ENCODE assay signal across 9 mouse cellular contexts in genomic region chr12:80103521-80103973, GRCm38 (mm10). TPM values are rescaled to one million over a fixed set of nuclear protein-coding genes. Genes with fewer than 3 reads are reported as not detected.
DNase-seq lines count a peak whose midpoint lies in the region; ATAC-seq lines count a peak whose summit lies in the region.
"Had no signal": no experiment of that assay in that cellular context is flagged by ENCODE, and none has a peak within 500 bp of the region (broad histone marks: within the 10 kb centered on the region; RNA-seq: fewer than 3 reads in every experiment).

No protein-coding gene starts in this region.

- no peak overlapping the region for H3K9ac ChIP-seq in heart, embryonic 11.5 days (ENCODE audit: low read depth, low read length)
- no peak overlapping the region for H3K9ac ChIP-seq in liver, embryonic 12.5 days
- no peak overlapping the region for H3K9ac ChIP-seq in stomach, embryonic 15.5 days
- H3K9ac ChIP-seq in hindbrain, embryonic 11.5 days (ENCODE audit: low read depth, low read length): no peak overlapping the region

- no peak for ATAC-seq in heart, embryonic 11.5 days (replicated peaks; ENCODE audit: insufficient number of reproducible peaks, low FRiP score, low TSS enrichment)
- ATAC-seq in liver, embryonic 12.5 days: peak; percentile 74
- ATAC-seq in stomach, embryonic 15.5 days (ENCODE audit: insufficient read depth, low FRiP score, low read depth): peak; percentile 86
- ATAC-seq in hindbrain, embryonic 11.5 days (ENCODE audit: low FRiP score): no peak
- ATAC-seq in CD4-positive, CD25-positive, alpha-beta regulatory T cell, adult 4 months: no peak

- H3K9me3 ChIP-seq in heart, embryonic 11.5 days (replicated peaks; ENCODE audit: control insufficient read depth, low read length): no peaks in the 10 kb centered on the region
- no peaks in the 10 kb centered on the region for H3K9me3 ChIP-seq in liver, embryonic 12.5 days (replicated peaks)
- no peaks in the 10 kb centered on the region for H3K9me3 ChIP-seq in stomach, embryonic 15.5 days
- no peaks in the 10 kb centered on the region for H3K9me3 ChIP-seq in hindbrain, embryonic 11.5 days (ENCODE audit: control insufficient read depth, low read length)

- no peak overlapping the region for H3K4me3 ChIP-seq in heart, embryonic 11.5 days (ENCODE audit: low read depth, low read length)
- H3K4me3 ChIP-seq in liver, embryonic 12.5 days: no peak overlapping the region
- no peak overlapping the region for H3K4me3 ChIP-seq in stomach, embryonic 15.5 days (replicated peaks)
- H3K4me3 ChIP-seq in hindbrain, embryonic 11.5 days (ENCODE audit: low read depth, low read length): no peak overlapping the region

- 54% methylated on average over 5 of the region's 5 CpGs for WGBS in heart, embryonic 11.5 days (ENCODE audit: insufficient replicate concordance)
- 56% methylated on average over 5 of the region's 5 CpGs for WGBS in liver, embryonic 12.5 days (ENCODE audit: insufficient replicate concordance)
- 20% methylated on average over 5 of the region's 5 CpGs for WGBS in stomach, embryonic 15.5 days
- WGBS in hindbrain, embryonic 11.5 days: 61% methylated on average over 5 of the region's 5 CpGs

- 0 out of 2 replicates have a peak overlapping the region, but pooled peaks have one; percentile 4 for H3K27ac ChIP-seq in heart, embryonic 11.5 days (ENCODE audit: low read depth, low read length)
- H3K27ac ChIP-seq in liver, embryonic 12.5 days: peak overlapping the region; percentile 75
- H3K27ac ChIP-seq in stomach, embryonic 15.5 days: peak overlapping the region; percentile 88
- no peak overlapping the region for H3K27ac ChIP-seq in hindbrain, embryonic 11.5 days (ENCODE audit: low read depth, low read length)

- no peaks in the 10 kb centered on the region for H3K27me3 ChIP-seq in heart, embryonic 11.5 days (ENCODE audit: control insufficient read depth, insufficient read depth, low read length)
- H3K27me3 ChIP-seq in liver, embryonic 12.5 days (replicated peaks): no peaks in the 10 kb centered on the region
- H3K27me3 ChIP-seq in stomach, embryonic 15.5 days (replicated peaks): no peaks in the 10 kb centered on the region
- H3K27me3 ChIP-seq in hindbrain, embryonic 11.5 days (ENCODE audit: control insufficient read depth, insufficient read depth, low read length): no peaks in the 10 kb centered on the region

- H3K4me1 ChIP-seq in heart, embryonic 11.5 days (ENCODE audit: control insufficient read depth, insufficient read depth, low read length): peaks cover 7% of the 10 kb centered on the region; the same call in 1 of the 2 replicates
- peaks cover 16% of the 10 kb centered on the region; the same call in 1 of the 2 replicates for H3K4me1 ChIP-seq in liver, embryonic 12.5 days
- peaks cover 4% of the 10 kb centered on the region for H3K4me1 ChIP-seq in stomach, embryonic 15.5 days
- no peaks in the 10 kb centered on the region for H3K4me1 ChIP-seq in hindbrain, embryonic 11.5 days (replicated peaks; ENCODE audit: control insufficient read depth, insufficient read depth, low read length)

- DNase-seq in heart, postnatal 4 days: no peak
- peak; percentile 96 to 97 for DNase-seq in kidney, adult 8-10 months
- no peak for DNase-seq in hindbrain, embryonic 11.5 days (ENCODE audit: low spot score)
- no peak for DNase-seq in Muller cell, postnatal 12 days (ENCODE audit: inconsistent ontology term)
- DNase-seq: heart, adult 18-20 months had no signal

- no peak overlapping the region for H3K4me2 ChIP-seq in heart, embryonic 11.5 days
- H3K4me2 ChIP-seq in liver, embryonic 12.5 days: 0 out of 2 replicates have a peak overlapping the region, but pooled peaks have one; percentile 7
- H3K4me2 ChIP-seq in stomach, embryonic 15.5 days: peak overlapping the region; percentile 32; the same call in 1 of the 2 replicates
- H3K4me2 ChIP-seq in hindbrain, embryonic 11.5 days (replicated peaks; ENCODE audit: low read depth, low read length): no peak overlapping the region

- H3K36me3 ChIP-seq in heart, embryonic 11.5 days (ENCODE audit: control insufficient read depth, insufficient read depth, low read length): 0 out of 2 replicates have a peak, but pooled peaks cover 3% of the 10 kb centered on the region
- peaks cover 12% of the 10 kb centered on the region for H3K36me3 ChIP-seq in liver, embryonic 12.5 days
- H3K36me3 ChIP-seq in stomach, embryonic 15.5 days: peaks cover 7% of the 10 kb centered on the region; the same call in 1 of the 2 replicates
- 0 out of 2 replicates have a peak, but pooled peaks cover 2% of the 10 kb centered on the region for H3K36me3 ChIP-seq in hindbrain, embryonic 11.5 days (ENCODE audit: control insufficient read depth, insufficient read depth, low read length)

RNA-seq across cellular contexts. Expression of gene Zfp36l1, which starts 9.3 kb away (rescaled TPM):
- 133 and 144 TPM in 2 replicates for polyA plus RNA-seq in heart, embryonic 11.5 days (2014; fragmentation: Nextera tagmentation; extraction: Ambion mirVana)
- 100 to 1,000 TPM; 174 to 188 TPM for total RNA-seq in heart, postnatal 4 days (2021)
- 23.9 and 24.2 TPM in 2 replicates for polyA plus RNA-seq in liver, embryonic 12.5 days (2016; fragmentation: Nextera tagmentation; extraction: Ambion mirVana)
- polyA plus RNA-seq in stomach, embryonic 15.5 days (2015; fragmentation: Nextera tagmentation; extraction: Ambion mirVana): 142 and 146 TPM in 2 replicates
- polyA plus RNA-seq in hindbrain, embryonic 11.5 days (2014; fragmentation: Nextera tagmentation; extraction: Ambion mirVana): 112 and 127 TPM in 2 replicates
- polyA plus RNA-seq in CD4-positive, CD25-positive, alpha-beta regulatory T cell, adult 4 months (2017; shearing (Covaris generic)): 100 to 1,000 TPM; 139 to 188 TPM

Comparison
In these comparisons a context has a peak if more than half of its experiments do, and no peak if none do; other contexts are left out.
1. ATAC-seq: peak in liver, embryonic 12.5 days (single experiment) and stomach, embryonic 15.5 days (single experiment); none in heart, embryonic 11.5 days (single experiment), hindbrain, embryonic 11.5 days (single experiment) and CD4-positive, CD25-positive, alpha-beta regulatory T cell, adult 4 months (single experiment).
2. H3K4me2 ChIP-seq: peak in liver, embryonic 12.5 days (single experiment) and stomach, embryonic 15.5 days (single experiment); none in heart, embryonic 11.5 days (single experiment) and hindbrain, embryonic 11.5 days (single experiment).
3. DNase-seq: peak in kidney, adult 8-10 months (2 of 2); none in heart, postnatal 4 days (single experiment), hindbrain, embryonic 11.5 days (single experiment) and Muller cell, postnatal 12 days (single experiment).